Mouse (Mus musculus) ovary, adult 10 weeks (tissue): ENCODE data around the gene 2900011O08Rik. TPM values are rescaled to one million over a fixed set of nuclear protein-coding genes. Genes with fewer than 3 reads are reported as not detected.

Experiments
- polyA plus RNA-seq: library from polyadenylated mRNA; stranded (reverse); fragments of 350-450 nt; fragmentation: Illumina TruSeq; extraction: RNeasy Lipid Tissue Mini Kit (QIAGEN cat#74804); gene quantifications from one replicate; pipeline ENCODE4 v1.2.3, GENCODE M21; 2014

2900011O08Rik gene
- polyA plus RNA-seq: not detected

DNA sequence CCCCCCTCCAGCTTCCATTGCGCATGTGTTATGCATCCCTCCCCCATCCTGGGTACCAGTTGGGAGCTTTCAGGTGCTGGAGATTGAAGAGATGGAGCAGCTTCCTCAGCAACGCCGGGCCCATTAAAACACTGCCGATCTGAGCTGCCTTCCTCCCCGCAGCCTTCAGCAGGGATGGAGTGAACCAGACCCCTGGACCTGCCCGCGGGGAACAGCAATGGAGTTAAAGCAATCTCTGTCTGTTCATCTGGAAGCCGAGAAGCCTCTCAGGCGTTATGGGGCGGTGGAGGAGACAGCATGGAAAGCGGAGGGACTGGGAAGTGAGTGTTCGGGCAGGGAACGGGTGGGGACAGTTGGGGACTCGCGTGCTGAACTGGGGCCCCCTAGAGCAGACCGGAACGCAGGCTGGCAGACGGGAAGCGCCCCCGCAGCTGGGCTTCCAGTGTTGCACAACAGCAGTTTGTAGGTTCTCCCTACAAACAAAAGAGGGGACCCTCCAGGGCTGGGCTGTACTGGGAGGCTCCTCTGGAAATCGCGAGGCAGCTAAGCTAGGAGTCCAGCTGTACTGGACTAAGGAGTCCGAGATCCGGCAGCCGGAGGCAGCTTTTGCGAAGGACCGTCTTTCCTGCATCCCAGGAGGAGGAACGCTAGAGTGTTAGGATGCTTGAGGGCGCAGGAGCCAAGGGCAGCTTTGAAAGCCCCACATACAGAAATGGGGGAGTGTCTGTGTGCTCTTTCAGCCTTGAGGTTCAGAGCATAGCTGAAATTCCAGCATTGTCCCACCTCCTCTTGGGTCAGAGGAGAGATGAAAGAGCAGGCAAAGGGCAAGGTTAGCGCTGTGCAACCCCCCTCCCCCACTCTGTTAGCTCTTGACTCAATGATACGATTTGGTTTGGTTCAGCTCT, at the start of gene 2900011O08Rik, which contains the start of gene Ifitm7:
Gene 2900011O08Rik, plus strand, starts transcription at position 31 of the 905 bp plus-strand sequence.
Gene Ifitm7, minus strand, starts transcription at position 315 of the 905 bp plus-strand sequence.

Other genes with a start within 250 kb of the 2900011O08Rik start
- gene Rrn3, start 205.9 kb upstream of the 2900011O08Rik start, polyA plus RNA-seq: 63.0 TPM
- gene Ntan1, start 167.8 kb upstream of the 2900011O08Rik start, polyA plus RNA-seq: 113 TPM
- gene Pdxdc1, start 83.5 kb upstream of the 2900011O08Rik start, polyA plus RNA-seq: 132 TPM
- 22.3 TPM for gene Mpv17l, start 83.4 kb upstream of the 2900011O08Rik start, polyA plus RNA-seq
- not detected for gene Ifitm7, start 284 bp downstream of the 2900011O08Rik start, polyA plus RNA-seq
- gene Nde1, start 176.7 kb downstream of the 2900011O08Rik start, polyA plus RNA-seq: 22.0 TPM
- 70.1 TPM for gene Marf1, start 176.7 kb downstream of the 2900011O08Rik start, polyA plus RNA-seq